Mouse (Mus musculus): Measurements from ENCODE around the gene Cdk6. TPM values are rescaled to one million over a fixed set of nuclear protein-coding genes. Genes with fewer than 3 reads are reported as not detected.

The Cdk6 gene
- polyA plus RNA-seq, 1 experiment from 2014 or later: 17.2 TPM

DNA sequence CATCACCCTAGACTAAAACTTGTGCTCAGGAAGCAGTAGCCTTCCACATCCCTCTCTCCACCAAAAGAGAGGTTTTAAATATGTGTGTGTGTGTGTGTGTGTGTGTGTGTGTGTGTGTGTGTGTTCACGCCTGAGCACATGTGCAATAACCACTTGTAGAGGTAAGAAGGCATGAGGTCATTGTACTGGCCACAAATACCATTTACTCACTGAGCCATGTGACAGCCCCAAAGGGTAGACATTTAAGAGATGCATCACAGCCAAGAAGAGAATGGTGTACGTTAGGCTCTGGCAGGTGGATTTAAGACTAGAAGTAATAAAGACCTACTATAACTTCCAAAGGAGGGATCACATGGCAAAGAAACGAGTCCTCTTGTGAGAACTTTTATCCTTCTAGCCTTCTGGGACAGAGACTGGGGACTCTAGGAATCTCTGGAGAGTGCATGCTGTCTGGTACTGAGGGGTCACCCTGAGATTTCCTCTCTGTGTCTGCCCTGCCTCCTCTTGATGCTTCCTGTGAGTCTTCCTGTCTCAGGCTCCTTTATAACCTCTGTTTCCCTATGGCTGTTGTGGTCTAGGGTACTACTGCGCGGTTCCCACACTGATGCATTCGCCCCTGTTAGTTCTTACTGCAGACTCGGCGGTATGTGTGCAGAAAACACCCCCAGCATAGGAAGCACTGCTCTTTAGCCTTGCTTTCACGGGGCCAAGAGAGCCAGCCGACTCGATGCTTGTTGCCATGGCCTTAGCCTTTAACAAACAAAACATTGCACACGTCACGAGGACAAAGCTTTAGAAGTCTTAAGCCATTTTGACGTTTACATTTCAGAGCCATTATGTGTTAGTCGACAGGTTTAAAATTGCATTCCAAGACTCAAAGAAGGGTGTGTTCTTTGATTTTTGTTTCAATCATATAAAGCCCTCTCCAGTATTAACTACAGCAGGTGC is 22.0 kb downstream of the Cdk6 start:
- H3K36me3 ChIP-seq (ENCODE audit: control insufficient read depth, insufficient read depth, low read length): no peaks in the 10 kb centered on the region
- H3K4me3 ChIP-seq (ENCODE audit: low read depth, low read length): no peak overlapping the region
- H3K27ac ChIP-seq (ENCODE audit: low read depth, low read length): no peak overlapping the region
- H3K27me3 ChIP-seq (replicated peaks; ENCODE audit: control insufficient read depth, insufficient read depth, low read length): no peaks in the 10 kb centered on the region
- 0 out of 2 replicates have a peak, but pooled peaks cover 2% of the 10 kb centered on the region for H3K9me3 ChIP-seq (replicated peaks; ENCODE audit: control insufficient read depth, low read length)
- ATAC-seq (no peak), DNase-seq (ENCODE audit: low spot score) (no peak)
- H3K4me1 ChIP-seq (ENCODE audit: control insufficient read depth, insufficient read depth, low read length): no peaks in the 10 kb centered on the region
- WGBS: 71% methylated on average over 15 of the region's 15 CpGs
- H3K4me2 ChIP-seq (ENCODE audit: low read length): no peak overlapping the region
- H3K9ac ChIP-seq (ENCODE audit: low read length): no peak overlapping the region

DNA sequence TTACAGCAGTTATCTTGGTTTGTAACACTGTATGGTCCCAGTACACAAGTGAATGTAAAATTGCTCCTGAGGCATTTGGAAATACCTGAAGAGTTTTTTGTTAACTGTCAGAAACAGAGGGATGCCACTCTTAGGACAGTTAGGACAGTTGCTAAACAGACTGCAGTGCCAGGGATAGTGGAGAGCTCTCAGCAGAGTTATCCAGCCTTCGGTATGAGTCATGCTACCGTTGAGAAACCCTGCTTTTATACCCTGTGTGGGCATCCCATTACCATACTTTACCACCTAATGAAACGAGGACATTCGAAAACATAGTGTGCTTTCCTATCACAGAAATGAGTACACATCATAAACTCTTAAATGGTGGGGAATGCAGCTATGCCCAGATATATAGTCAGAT is 25.8 kb downstream of the Cdk6 start:
- no peak overlapping the region for H3K4me2 ChIP-seq (ENCODE audit: low read length)
- no peak overlapping the region for H3K27ac ChIP-seq (ENCODE audit: low read depth, low read length)
- H3K4me1 ChIP-seq (ENCODE audit: control insufficient read depth, insufficient read depth, low read length): no peaks in the 10 kb centered on the region
- DNase-seq (ENCODE audit: low spot score) (no peak), ATAC-seq (no peak)
- H3K36me3 ChIP-seq (ENCODE audit: control insufficient read depth, insufficient read depth, low read length): no peaks in the 10 kb centered on the region
- H3K27me3 ChIP-seq (replicated peaks; ENCODE audit: control insufficient read depth, insufficient read depth, low read length): no peaks in the 10 kb centered on the region
- H3K9ac ChIP-seq (ENCODE audit: low read length): no peak overlapping the region
- no peak overlapping the region for H3K4me3 ChIP-seq (ENCODE audit: low read depth, low read length)
- 95% methylated on average over 4 of the region's 4 CpGs for WGBS
- 0 out of 2 replicates have a peak, but pooled peaks cover 2% of the 10 kb centered on the region for H3K9me3 ChIP-seq (replicated peaks; ENCODE audit: control insufficient read depth, low read length)

DNA sequence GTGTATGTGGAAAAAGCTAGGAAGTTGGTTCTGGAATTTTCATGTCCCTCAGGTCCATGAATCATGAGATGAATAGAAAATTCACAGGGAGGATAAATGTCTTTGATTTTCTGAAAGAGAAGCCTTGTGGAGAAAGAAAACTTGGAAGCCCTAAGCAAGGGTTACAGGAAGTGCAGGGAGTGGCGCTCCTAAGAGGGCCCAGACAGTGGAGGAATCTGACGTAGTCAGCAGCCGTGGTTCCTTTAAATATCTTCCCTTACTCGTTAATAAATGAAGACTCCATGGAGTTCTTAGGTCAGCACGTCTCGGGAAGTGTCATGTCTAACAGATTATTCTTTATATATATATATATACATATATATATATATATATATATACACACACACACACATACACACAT is 28.0 kb downstream of the Cdk6 start:
- H3K36me3 ChIP-seq (ENCODE audit: control insufficient read depth, insufficient read depth, low read length): no peaks in the 10 kb centered on the region
- ATAC-seq (no peak), DNase-seq (ENCODE audit: low spot score) (no peak)
- no peak overlapping the region for H3K9ac ChIP-seq (ENCODE audit: low read length)
- no peaks in the 10 kb centered on the region for H3K4me1 ChIP-seq (ENCODE audit: control insufficient read depth, insufficient read depth, low read length)
- no peak overlapping the region for H3K4me3 ChIP-seq (ENCODE audit: low read depth, low read length)
- no peak overlapping the region for H3K27ac ChIP-seq (ENCODE audit: low read depth, low read length)
- WGBS: 77% methylated on average over 6 of the region's 6 CpGs
- no peak overlapping the region for H3K4me2 ChIP-seq (ENCODE audit: low read length)
- H3K27me3 ChIP-seq (replicated peaks; ENCODE audit: control insufficient read depth, insufficient read depth, low read length): no peaks in the 10 kb centered on the region
- H3K9me3 ChIP-seq (replicated peaks; ENCODE audit: control insufficient read depth, low read length): 0 out of 2 replicates have a peak, but pooled peaks cover 2% of the 10 kb centered on the region

DNA sequence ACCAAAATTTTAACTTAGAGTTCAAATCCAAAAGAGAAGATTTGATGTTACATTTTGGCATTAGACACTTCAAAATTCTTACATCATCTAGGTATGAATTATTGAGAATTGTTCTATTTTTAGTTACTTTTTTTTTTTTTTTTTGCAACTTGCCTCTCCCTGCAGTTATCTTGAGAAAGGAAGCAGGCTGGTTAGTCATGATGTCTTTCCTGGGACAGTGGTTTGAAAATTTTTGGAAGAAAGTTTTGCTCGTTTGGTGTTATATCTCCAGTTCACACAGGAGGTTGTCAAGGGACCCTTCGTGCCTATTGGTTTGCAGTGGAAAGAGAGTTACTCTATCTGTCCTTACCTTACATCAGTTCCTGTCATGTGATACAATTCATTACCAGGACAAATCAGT is 29.9 kb downstream of the Cdk6 start:
- H3K4me3 ChIP-seq (ENCODE audit: low read depth, low read length): no peak overlapping the region
- 89% methylated on average over 2 of the region's 2 CpGs for WGBS
- no peaks in the 10 kb centered on the region for H3K27me3 ChIP-seq (replicated peaks; ENCODE audit: control insufficient read depth, insufficient read depth, low read length)
- no peak for ATAC-seq
- no peak overlapping the region for H3K9ac ChIP-seq (ENCODE audit: low read length)
- H3K36me3 ChIP-seq (ENCODE audit: control insufficient read depth, insufficient read depth, low read length): no peaks in the 10 kb centered on the region
- no peaks in the 10 kb centered on the region for H3K4me1 ChIP-seq (ENCODE audit: control insufficient read depth, insufficient read depth, low read length)
- H3K27ac ChIP-seq (ENCODE audit: low read depth, low read length): no peak overlapping the region
- no peak overlapping the region for H3K4me2 ChIP-seq (ENCODE audit: low read length)
- DNase-seq (ENCODE audit: low spot score): no peak
- 0 out of 2 replicates have a peak, but pooled peaks cover 2% of the 10 kb centered on the region for H3K9me3 ChIP-seq (replicated peaks; ENCODE audit: control insufficient read depth, low read length)

DNA sequence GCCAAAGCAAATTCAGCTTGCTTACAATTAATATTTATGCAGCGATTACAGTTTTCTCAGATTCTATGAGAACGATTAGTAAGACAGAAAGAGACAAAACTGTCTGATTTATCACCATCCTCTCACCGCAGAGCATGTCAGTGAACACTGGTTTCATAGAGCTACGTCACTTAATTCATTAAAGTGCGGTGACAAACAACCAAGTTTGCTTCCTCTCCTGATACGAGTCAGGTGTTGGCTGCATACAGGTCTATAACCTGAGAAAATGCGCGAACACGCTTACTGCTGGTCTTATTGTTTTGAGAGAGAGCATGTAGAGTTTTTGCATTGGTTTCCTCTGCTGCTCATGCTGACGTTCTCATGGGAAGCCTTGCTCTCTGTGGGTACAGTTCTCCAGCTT is 31.9 kb downstream of the Cdk6 start:
- WGBS: 91% methylated on average over 10 of the region's 10 CpGs
- DNase-seq (ENCODE audit: low spot score) (no peak), ATAC-seq (no peak)
- Histone ChIP-seq H3K9me3 (replicated peaks; ENCODE audit: control insufficient read depth, low read length) (no peaks in the 10 kb centered on the region), H3K27ac (ENCODE audit: low read depth, low read length) (no peak overlapping the region), H3K27me3 (replicated peaks; ENCODE audit: control insufficient read depth, insufficient read depth, low read length) (no peaks in the 10 kb centered on the region), H3K4me3 (ENCODE audit: low read depth, low read length) (no peak overlapping the region), H3K4me1 (ENCODE audit: control insufficient read depth, insufficient read depth, low read length) (no peaks in the 10 kb centered on the region), H3K4me2 (ENCODE audit: low read length) (no peak overlapping the region), H3K9ac (ENCODE audit: low read length) (no peak overlapping the region), H3K36me3 (ENCODE audit: control insufficient read depth, insufficient read depth, low read length) (no peaks in the 10 kb centered on the region)

DNA sequence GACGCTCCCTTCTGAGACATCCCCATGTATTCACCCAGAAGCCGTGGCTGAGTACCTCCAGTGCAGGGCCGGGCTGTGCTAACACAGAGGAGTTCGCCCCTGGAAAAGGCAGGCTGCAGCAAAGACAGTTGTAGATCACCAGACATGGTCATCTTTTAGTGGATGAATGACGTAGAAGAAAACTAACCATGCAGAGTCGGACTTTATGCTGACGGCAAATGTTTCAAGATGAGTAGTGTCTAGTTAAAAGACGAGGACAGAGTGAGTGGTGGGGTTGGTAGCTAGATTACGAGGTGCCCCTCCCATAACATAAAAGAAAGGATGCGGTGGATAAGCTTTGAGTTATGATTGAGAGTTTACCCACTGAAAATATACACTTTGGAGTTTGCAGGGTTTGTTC is 33.5 kb downstream of the Cdk6 start:
- Histone ChIP-seq H3K9ac (ENCODE audit: low read length) (no peak overlapping the region), H3K27me3 (replicated peaks; ENCODE audit: control insufficient read depth, insufficient read depth, low read length) (no peaks in the 10 kb centered on the region), H3K9me3 (replicated peaks; ENCODE audit: control insufficient read depth, low read length) (no peaks in the 10 kb centered on the region), H3K27ac (ENCODE audit: low read depth, low read length) (no peak overlapping the region), H3K4me1 (ENCODE audit: control insufficient read depth, insufficient read depth, low read length) (no peaks in the 10 kb centered on the region), H3K36me3 (ENCODE audit: control insufficient read depth, insufficient read depth, low read length) (no peaks in the 10 kb centered on the region), H3K4me2 (ENCODE audit: low read length) (no peak overlapping the region), H3K4me3 (ENCODE audit: low read depth, low read length) (no peak overlapping the region)
- WGBS: 94% methylated on average over 10 of the region's 10 CpGs
- DNase-seq (ENCODE audit: low spot score): no peak
- no peak for ATAC-seq

DNA sequence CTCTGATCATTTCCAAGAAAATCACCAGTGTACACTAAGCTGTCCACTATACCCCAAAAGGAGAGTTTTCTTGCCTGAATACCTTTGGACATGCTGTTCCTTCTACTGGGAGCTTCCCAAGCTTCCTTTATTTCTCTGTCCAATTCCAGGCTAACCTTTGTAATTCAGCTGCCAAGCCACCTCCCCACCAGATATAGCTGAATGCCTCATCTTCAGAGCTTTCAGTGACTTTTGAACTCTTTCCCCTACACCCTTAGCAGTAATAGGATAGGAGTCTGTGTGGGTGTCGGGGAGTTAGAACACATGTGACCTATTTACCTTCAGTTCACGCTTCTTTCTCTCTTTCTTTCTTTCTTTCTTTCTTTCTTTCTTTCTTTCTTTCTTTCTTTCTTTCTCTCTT is 34.9 kb downstream of the Cdk6 start:
- Histone ChIP-seq H3K36me3 (ENCODE audit: control insufficient read depth, insufficient read depth, low read length) (no peaks in the 10 kb centered on the region), H3K27me3 (replicated peaks; ENCODE audit: control insufficient read depth, insufficient read depth, low read length) (no peaks in the 10 kb centered on the region), H3K4me2 (ENCODE audit: low read length) (no peak overlapping the region), H3K4me3 (ENCODE audit: low read depth, low read length) (no peak overlapping the region), H3K9me3 (replicated peaks; ENCODE audit: control insufficient read depth, low read length) (no peaks in the 10 kb centered on the region), H3K4me1 (ENCODE audit: control insufficient read depth, insufficient read depth, low read length) (no peaks in the 10 kb centered on the region), H3K27ac (ENCODE audit: low read depth, low read length) (no peak overlapping the region), H3K9ac (ENCODE audit: low read length) (no peak overlapping the region)
- 88% methylated on average over 2 of the region's 2 CpGs for WGBS
- DNase-seq (ENCODE audit: low spot score) (no peak), ATAC-seq (no peak)

DNA sequence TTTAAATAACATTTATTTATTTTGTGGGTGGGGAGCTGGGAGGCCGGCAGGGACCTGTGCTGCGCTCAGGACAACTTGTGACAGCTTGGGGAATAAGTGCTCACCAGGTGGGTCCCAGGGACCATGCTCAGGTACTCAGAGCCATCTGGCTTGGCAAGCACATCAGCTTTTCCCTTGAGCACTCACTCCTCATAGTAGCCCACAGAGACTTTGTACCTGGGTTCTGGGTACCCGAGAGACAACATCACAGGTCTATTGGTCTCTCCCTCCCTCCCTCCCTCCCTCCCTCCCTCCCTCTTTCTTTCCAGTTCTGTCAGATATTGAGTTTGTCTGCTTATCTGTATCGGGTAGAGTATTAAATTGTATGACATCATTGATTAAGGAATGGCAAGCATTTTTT is 38.0 kb downstream of the Cdk6 start:
- H3K27ac ChIP-seq (ENCODE audit: low read depth, low read length): no peak overlapping the region
- ATAC-seq: no peak

DNA sequence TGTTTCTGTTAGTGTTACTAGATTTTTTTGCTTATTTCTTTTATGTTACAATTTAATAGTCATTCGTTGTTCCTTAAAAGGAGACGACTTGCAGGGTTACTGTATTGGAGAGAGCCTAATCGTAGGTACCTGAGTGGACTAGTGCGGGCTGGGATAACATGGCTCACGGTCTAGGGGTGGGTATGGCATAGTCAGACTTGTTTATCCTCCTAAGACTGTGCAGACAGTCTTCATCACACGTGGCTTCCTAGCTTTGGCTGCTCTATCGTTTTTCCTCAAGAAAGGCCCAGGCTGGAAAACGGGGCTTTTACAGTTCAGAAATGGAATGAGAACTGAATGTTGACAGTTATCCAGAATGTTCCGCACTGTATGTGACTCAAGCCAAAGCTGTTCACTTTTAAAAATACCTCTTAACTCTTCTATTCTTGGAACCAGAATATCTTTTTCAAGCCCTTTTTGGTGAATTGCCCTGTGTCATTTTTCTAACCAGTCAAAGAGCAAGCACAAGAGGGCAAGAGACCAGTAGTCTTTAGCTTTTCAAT is 39.5 kb downstream of the Cdk6 start:
- no peaks in the 10 kb centered on the region for H3K36me3 ChIP-seq (ENCODE audit: control insufficient read depth, insufficient read depth, low read length)
- no peak overlapping the region for H3K4me3 ChIP-seq (ENCODE audit: low read depth, low read length)
- H3K27me3 ChIP-seq (replicated peaks; ENCODE audit: control insufficient read depth, insufficient read depth, low read length): no peaks in the 10 kb centered on the region
- ATAC-seq: no peak
- WGBS: 85% methylated on average over 9 of the region's 9 CpGs
- DNase-seq (ENCODE audit: low spot score): no peak
- no peak overlapping the region for H3K4me2 ChIP-seq (ENCODE audit: low read length)
- H3K4me1 ChIP-seq (ENCODE audit: control insufficient read depth, insufficient read depth, low read length): no peaks in the 10 kb centered on the region
- H3K27ac ChIP-seq (ENCODE audit: low read depth, low read length): no peak overlapping the region
- H3K9ac ChIP-seq (ENCODE audit: low read length): no peak overlapping the region
- no peaks in the 10 kb centered on the region for H3K9me3 ChIP-seq (replicated peaks; ENCODE audit: control insufficient read depth, low read length)

More for the DNA sequence above, 38.0 kb downstream of the Cdk6 start:
- Histone ChIP-seq H3K36me3 (ENCODE audit: control insufficient read depth, insufficient read depth, low read length) (no peaks in the 10 kb centered on the region), H3K9me3 (replicated peaks; ENCODE audit: control insufficient read depth, low read length) (no peaks in the 10 kb centered on the region), H3K27me3 (replicated peaks; ENCODE audit: control insufficient read depth, insufficient read depth, low read length) (no peaks in the 10 kb centered on the region), H3K4me2 (ENCODE audit: low read length) (no peak overlapping the region), H3K4me1 (ENCODE audit: control insufficient read depth, insufficient read depth, low read length) (no peaks in the 10 kb centered on the region), H3K4me3 (ENCODE audit: low read depth, low read length) (no peak overlapping the region), H3K9ac (ENCODE audit: low read length) (no peak overlapping the region)
- WGBS: 60% methylated on average over 4 of the region's 4 CpGs
- DNase-seq (ENCODE audit: low spot score): no peak

All from forebrain, embryonic 14.5 days (tissue).